16 mouse cellular contexts compared by ENCODE assay signal in genomic region chr9:107665308-107665707, GRCm38 (mm10). TPM values are rescaled to one million over a fixed set of nuclear protein-coding genes. Genes with fewer than 3 reads are reported as not detected.
A peak's percentile ranks its signal among the peaks of the same experiment; 100 is the strongest.
DNase-seq lines count a peak whose midpoint lies in the region; ATAC-seq and TF ChIP-seq lines count a peak whose summit lies in the region.
"Had no signal": no experiment of that assay in that cellular context is flagged by ENCODE, and none has a peak within 500 bp of the region (broad histone marks: within the 10 kb centered on the region; RNA-seq: fewer than 3 reads in every experiment).

No protein-coding gene starts in this region.

- TF ChIP-seq POLR2A in CH12.LX (IDR thresholded peaks at IDR 0.05; ENCODE audit: low read depth, low read length) = no peak

- 81% methylated on average over 7 of the region's 7 CpGs for WGBS in intestine, embryonic 15.5 days
- 76% methylated on average over 7 of the region's 7 CpGs for WGBS in intestine, embryonic 16.5 days
- 91% methylated on average over 7 of the region's 7 CpGs for WGBS in embryonic facial prominence, embryonic 10.5 days
- WGBS in midbrain, embryonic 13.5 days = 81% methylated on average over 7 of the region's 7 CpGs

- dilution Hi-C loops in CH12.LX (cut with MboI; ENCODE audit: extremely low pct_ligation_motif_present, extremely low pct_unique_long_range_greater_than_20kb, low sequenced_read_pairs) = no loop called here

- H3K79me2 ChIP-seq in CH12.LX (replicated peaks; ENCODE audit: control insufficient read depth, extremely low read depth, insufficient read depth, poor library complexity, severe bottlenecking) = no peaks in the 10 kb centered on the region

- H3K36me3 ChIP-seq in intestine, embryonic 15.5 days = no peaks in the 10 kb centered on the region
- H3K36me3 ChIP-seq in intestine, embryonic 16.5 days (ENCODE audit: control insufficient read depth, insufficient read depth, low read length) = no peaks in the 10 kb centered on the region
- no peaks in the 10 kb centered on the region for H3K36me3 ChIP-seq in CH12.LX (replicated peaks in 1 of 2; ENCODE audit: control insufficient read depth in 1 of 2, insufficient read depth in 1 of 2, low read length in 1 of 2)
- no peaks in the 10 kb centered on the region for H3K36me3 ChIP-seq in embryonic facial prominence, embryonic 10.5 days (replicated peaks)
- no peaks in the 10 kb centered on the region for H3K36me3 ChIP-seq in midbrain, embryonic 13.5 days
- H3K36me3 ChIP-seq: G1E; heart, embryonic 13.5 days; limb, embryonic 13.5 days had no signal

- no peak for DNase-seq in CH12.LX (ENCODE audit: extremely low read depth)
- no peak for DNase-seq in embryonic facial prominence, embryonic 10.5 days (ENCODE audit: low spot score)
- DNase-seq in thymus, postnatal 36 days = no peak
- no peak for DNase-seq in spleen, postnatal 14 days (ENCODE audit: low spot score in 2 of 2)
- DNase-seq in right cerebral cortex, postnatal 25 days = no peak
- DNase-seq: adrenal gland, adult 2 months; cerebellum, postnatal 14 days had no signal

- H3K4me1 ChIP-seq in intestine, embryonic 15.5 days (replicated peaks) = peaks cover 23% of the 10 kb centered on the region
- H3K4me1 ChIP-seq in intestine, embryonic 16.5 days (ENCODE audit: control insufficient read depth, insufficient read depth, low read length) = peaks cover 16% of the 10 kb centered on the region
- peaks cover 0 to 5% of the 10 kb centered on the region in 2 experiments; a peak in 2 of 4 replicates for H3K4me1 ChIP-seq in CH12.LX (ENCODE audit: control insufficient read depth in 1 of 2, insufficient read depth in 2 of 2)
- peaks cover 63% of the 10 kb centered on the region for H3K4me1 ChIP-seq in embryonic facial prominence, embryonic 10.5 days
- H3K4me1 ChIP-seq in midbrain, embryonic 13.5 days (replicated peaks) = peaks cover 47% of the 10 kb centered on the region

- no peak for TF ChIP-seq CTCF in CH12.LX (conservative IDR thresholded peaks at IDR 0.05 in 1 of 2, IDR thresholded peaks at IDR 0.05 in 1 of 2; ENCODE audit: low read depth in 2 of 2, low read length in 2 of 2)

- peaks cover 12% of the 10 kb centered on the region for H3K27me3 ChIP-seq in intestine, embryonic 15.5 days (replicated peaks)
- peaks cover 20% of the 10 kb centered on the region for H3K27me3 ChIP-seq in intestine, embryonic 16.5 days (replicated peaks; ENCODE audit: control insufficient read depth, insufficient read depth, low read length)
- peaks cover 92% of the 10 kb centered on the region for H3K27me3 ChIP-seq in CH12.LX (replicated peaks)
- H3K27me3 ChIP-seq in embryonic facial prominence, embryonic 10.5 days (replicated peaks; ENCODE audit: low read depth, poor library complexity, severe bottlenecking) = peaks cover 52% of the 10 kb centered on the region
- H3K27me3 ChIP-seq in midbrain, embryonic 13.5 days = peaks cover 28% of the 10 kb centered on the region

- TF ChIP-seq RAD21 in CH12.LX (IDR thresholded peaks at IDR 0.05; ENCODE audit: low read depth, low read length) = no peak

- H3K9me3 ChIP-seq in intestine, embryonic 15.5 days = no peaks in the 10 kb centered on the region
- H3K9me3 ChIP-seq in intestine, embryonic 16.5 days (ENCODE audit: control insufficient read depth, low read length) = no peaks in the 10 kb centered on the region
- no peaks in the 10 kb centered on the region for H3K9me3 ChIP-seq in CH12.LX (replicated peaks; ENCODE audit: low read length)
- no peaks in the 10 kb centered on the region for H3K9me3 ChIP-seq in embryonic facial prominence, embryonic 10.5 days
- H3K9me3 ChIP-seq in midbrain, embryonic 13.5 days = no peaks in the 10 kb centered on the region
- H3K9me3 ChIP-seq: G1E; heart, embryonic 13.5 days; limb, embryonic 13.5 days had no signal

- peak overlapping the region; percentile 97; the same call in 1 of the 2 replicates for H3K4me2 ChIP-seq in intestine, embryonic 15.5 days (replicated peaks)
- no peak overlapping the region for H3K4me2 ChIP-seq in intestine, embryonic 16.5 days (ENCODE audit: low read depth, low read length)
- no peak overlapping the region for H3K4me2 ChIP-seq in CH12.LX (ENCODE audit: insufficient read depth, low read depth, poor library complexity, severe bottlenecking)
- H3K4me2 ChIP-seq in midbrain, embryonic 13.5 days (replicated peaks) = peak overlapping the region; percentile 63; the same call in 1 of the 2 replicates

- H3K27ac ChIP-seq in intestine, embryonic 15.5 days = no peak overlapping the region
- H3K27ac ChIP-seq in intestine, embryonic 16.5 days (ENCODE audit: low read length) = no peak overlapping the region
- H3K27ac ChIP-seq in CH12.LX (ENCODE audit: insufficient read depth, low read depth) = no peak overlapping the region
- H3K27ac ChIP-seq in embryonic facial prominence, embryonic 10.5 days (replicated peaks) = no peak overlapping the region
- no peak overlapping the region for H3K27ac ChIP-seq in midbrain, embryonic 13.5 days
- H3K27ac ChIP-seq: heart, embryonic 13.5 days; limb, embryonic 13.5 days had no signal

- no peak overlapping the region for H3K4me3 ChIP-seq in intestine, embryonic 15.5 days (replicated peaks)
- no peak overlapping the region for H3K4me3 ChIP-seq in intestine, embryonic 16.5 days (ENCODE audit: low read length)
- H3K4me3 ChIP-seq in CH12.LX (replicated peaks in 1 of 3; ENCODE audit: low read depth in 2 of 3, low read length in 2 of 3, poor library complexity in 1 of 3) = no peak overlapping the region
- H3K4me3 ChIP-seq in embryonic facial prominence, embryonic 10.5 days = peak overlapping the region; percentile 13; the same call in 1 of the 2 replicates
- no peak overlapping the region for H3K4me3 ChIP-seq in midbrain, embryonic 13.5 days (replicated peaks)
- H3K4me3 ChIP-seq: erythroblast, embryonic 14.5 days; heart, embryonic 13.5 days; myocyte had no signal

- H3K9ac ChIP-seq in intestine, embryonic 15.5 days = no peak overlapping the region
- H3K9ac ChIP-seq in intestine, embryonic 16.5 days (ENCODE audit: low read depth, low read length) = no peak overlapping the region
- no peak overlapping the region for H3K9ac ChIP-seq in CH12.LX (ENCODE audit: insufficient read depth, low read depth)
- H3K9ac ChIP-seq in midbrain, embryonic 13.5 days (replicated peaks) = no peak overlapping the region
- H3K9ac ChIP-seq: heart, embryonic 13.5 days; limb, embryonic 13.5 days had no signal

- no peak for ATAC-seq in intestine, embryonic 15.5 days
- ATAC-seq in intestine, embryonic 16.5 days = no peak
- ATAC-seq in midbrain, embryonic 13.5 days = no peak

- no peak for TF ChIP-seq EP300 in CH12.LX (IDR thresholded peaks at IDR 0.05; ENCODE audit: low read length)

- in situ Hi-C loops in CH12.LX (cut with MboI; ENCODE audit: low pct_ligation_motif_present, low pct_unique_long_range_greater_than_20kb, low sequenced_read_pairs) = no loop called here

RNA-seq across cellular contexts. Expression of gene Slc38a3, which starts 4.0 kb away (rescaled TPM):
- 8.4 and 16.0 TPM in 2 replicates for polyA plus RNA-seq in intestine, embryonic 15.5 days (2015; fragmentation: Nextera tagmentation; extraction: Ambion mirVana)
- polyA plus RNA-seq in intestine, embryonic 16.5 days (2015; fragmentation: Nextera tagmentation; extraction: Ambion mirVana) = 10.1 TPM in 2 replicates
- total RNA-seq in CH12.LX (2012; rRNA removed) = 0.04 TPM in 1 of 2 replicates, not detected in the other
- not detected in 2 replicates for total RNA-seq in CH12.LX (2014; rRNA removed)
- polyA plus RNA-seq in CH12.LX (2012; ENCODE audit: insufficient read length, low read depth) = not detected in 2 replicates
- polyA plus RNA-seq in embryonic facial prominence, embryonic 10.5 days (2016; fragmentation: Nextera tagmentation; extraction: Ambion mirVana) = 5.6 and 6.6 TPM in 2 replicates
- polyA plus RNA-seq in midbrain, embryonic 13.5 days (2015; fragmentation: Nextera tagmentation; extraction: Ambion mirVana) = 18.7 and 22.0 TPM in 2 replicates
- total RNA-seq: megakaryocyte, adult 5-6 weeks had no signal
- polyA plus RNA-seq: G1E had no signal

RNA-seq across cellular contexts. Expression of gene Gnat1, which starts 14.2 kb away (rescaled TPM):
- 0.82 and 1.9 TPM in 2 replicates for polyA plus RNA-seq in intestine, embryonic 15.5 days (2015; fragmentation: Nextera tagmentation; extraction: Ambion mirVana)
- 0.98 and 1.6 TPM in 2 replicates for polyA plus RNA-seq in intestine, embryonic 16.5 days (2015; fragmentation: Nextera tagmentation; extraction: Ambion mirVana)
- not detected in 2 replicates for total RNA-seq in CH12.LX (2012; rRNA removed)
- total RNA-seq in CH12.LX (2014; rRNA removed) = not detected in 2 replicates
- polyA plus RNA-seq in CH12.LX (2012; ENCODE audit: insufficient read length, low read depth) = 2.0 and 3.0 TPM in 2 replicates
- polyA plus RNA-seq in embryonic facial prominence, embryonic 10.5 days (2016; fragmentation: Nextera tagmentation; extraction: Ambion mirVana) = 3.4 and 4.3 TPM in 2 replicates
- 2.4 and 2.7 TPM in 2 replicates for polyA plus RNA-seq in midbrain, embryonic 13.5 days (2015; fragmentation: Nextera tagmentation; extraction: Ambion mirVana)
- total RNA-seq: megakaryocyte, adult 5-6 weeks had no signal
- polyA plus RNA-seq: erythroblast, embryonic 14.5 days; G1E; myocyte had no signal

RNA-seq across cellular contexts. Expression of gene Gnai2, which starts 30.1 kb away (rescaled TPM):
- polyA plus RNA-seq in intestine, embryonic 15.5 days (2015; fragmentation: Nextera tagmentation; extraction: Ambion mirVana) = 334 and 335 TPM in 2 replicates
- 301 and 311 TPM in 2 replicates for polyA plus RNA-seq in intestine, embryonic 16.5 days (2015; fragmentation: Nextera tagmentation; extraction: Ambion mirVana)
- total RNA-seq in CH12.LX (2012; rRNA removed) = 154 and 160 TPM in 2 replicates
- total RNA-seq in CH12.LX (2014; rRNA removed) = 86.2 and 98.2 TPM in 2 replicates
- polyA plus RNA-seq in CH12.LX (2012; ENCODE audit: insufficient read length, low read depth) = 262 and 286 TPM in 2 replicates
- polyA plus RNA-seq in embryonic facial prominence, embryonic 10.5 days (2016; fragmentation: Nextera tagmentation; extraction: Ambion mirVana) = 334 and 363 TPM in 2 replicates
- 399 and 416 TPM in 2 replicates for polyA plus RNA-seq in midbrain, embryonic 13.5 days (2015; fragmentation: Nextera tagmentation; extraction: Ambion mirVana)

RNA-seq across cellular contexts. Expression of gene Sema3f, which starts 45.0 kb away (rescaled TPM):
- 8.9 and 11.2 TPM in 2 replicates for polyA plus RNA-seq in intestine, embryonic 15.5 days (2015; fragmentation: Nextera tagmentation; extraction: Ambion mirVana)
- 5.7 and 8.3 TPM in 2 replicates for polyA plus RNA-seq in intestine, embryonic 16.5 days (2015; fragmentation: Nextera tagmentation; extraction: Ambion mirVana)
- total RNA-seq in CH12.LX (2012; rRNA removed) (0.50 and 1.1 TPM in 2 replicates), CH12.LX (2014; rRNA removed) (0.24 TPM in 1 of 2 replicates, not detected in the other)
- polyA plus RNA-seq in CH12.LX (2012; ENCODE audit: insufficient read length, low read depth) = 0.36 and 1.6 TPM in 2 replicates
- polyA plus RNA-seq in embryonic facial prominence, embryonic 10.5 days (2016; fragmentation: Nextera tagmentation; extraction: Ambion mirVana) = 13.2 and 21.4 TPM in 2 replicates
- polyA plus RNA-seq in midbrain, embryonic 13.5 days (2015; fragmentation: Nextera tagmentation; extraction: Ambion mirVana) = 18.9 and 24.6 TPM in 2 replicates
- total RNA-seq: megakaryocyte, adult 5-6 weeks had no signal
- polyA plus RNA-seq: erythroblast, embryonic 14.5 days had no signal

RNA-seq across cellular contexts. Expression of gene Sema3b, which starts 56.3 kb away (rescaled TPM):
- 34.7 and 37.5 TPM in 2 replicates for polyA plus RNA-seq in intestine, embryonic 15.5 days (2015; fragmentation: Nextera tagmentation; extraction: Ambion mirVana)
- 50.4 and 54.9 TPM in 2 replicates for polyA plus RNA-seq in intestine, embryonic 16.5 days (2015; fragmentation: Nextera tagmentation; extraction: Ambion mirVana)
- total RNA-seq in CH12.LX (2012; rRNA removed) (7.4 and 11.6 TPM in 2 replicates), CH12.LX (2014; rRNA removed) (8.0 and 8.2 TPM in 2 replicates)
- polyA plus RNA-seq in CH12.LX (2012; ENCODE audit: insufficient read length, low read depth) = 4.3 and 4.7 TPM in 2 replicates
- polyA plus RNA-seq in embryonic facial prominence, embryonic 10.5 days (2016; fragmentation: Nextera tagmentation; extraction: Ambion mirVana) = 2.7 TPM in 2 replicates
- polyA plus RNA-seq in midbrain, embryonic 13.5 days (2015; fragmentation: Nextera tagmentation; extraction: Ambion mirVana) = 2.3 and 2.7 TPM in 2 replicates
- total RNA-seq: megakaryocyte, adult 5-6 weeks had no signal
- polyA plus RNA-seq: erythroblast, embryonic 14.5 days; G1E had no signal

Comparison
In these comparisons a context has a peak if more than half of its experiments do, and no peak if none do; other contexts are left out.
1. H3K4me2 ChIP-seq: peak in intestine, embryonic 15.5 days (single experiment) and midbrain, embryonic 13.5 days (single experiment); none in intestine, embryonic 16.5 days (single experiment) and CH12.LX (single experiment).